Mouse (Mus musculus): ENCODE results near the gene Ooep.

DNA sequence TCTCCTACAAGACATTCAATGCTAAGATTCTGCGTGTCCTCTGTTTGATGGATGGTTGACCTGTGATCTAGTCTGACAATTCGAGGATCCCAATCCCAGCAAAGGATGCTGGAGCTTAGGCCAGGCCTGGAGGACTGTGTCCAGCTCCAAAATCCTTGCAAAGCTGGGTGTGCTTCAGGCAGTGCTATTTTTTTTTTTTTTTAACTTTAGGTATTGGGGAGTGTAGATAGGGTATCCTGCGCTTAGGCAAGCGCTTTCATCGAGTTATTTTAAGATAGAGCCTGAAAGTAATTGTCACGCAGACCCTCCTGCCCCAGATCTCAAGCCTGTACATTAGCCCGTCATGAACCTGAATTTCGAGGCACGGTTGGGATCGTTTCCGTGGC is 16.7 kb upstream of the Ooep start:
- TF ChIP-seq CTCF (IDR thresholded peaks at IDR 0.05 in 2 of 3, conservative IDR thresholded peaks at IDR 0.05 in 1 of 3; ENCODE audit: control insufficient read depth in 1 of 3, insufficient read depth in 1 of 3, low read depth in 2 of 3, low read length in 3 of 3, poor library complexity in 1 of 3, severe bottlenecking in 1 of 3) (no peak), MAFK (IDR thresholded peaks at IDR 0.05; ENCODE audit: borderline replicate concordance, low read depth, low read length) (no peak), USF1 (IDR thresholded peaks at IDR 0.05; ENCODE audit: low read depth, low read length) (no peak), POLR2A (IDR thresholded peaks at IDR 0.05; ENCODE audit: control insufficient read depth in 1 of 2, insufficient read depth in 1 of 2, low read depth in 1 of 2, low read length in 2 of 2, poor library complexity in 1 of 2) (no peak; a peak in 1 of 4 replicates), JUND (IDR thresholded peaks at IDR 0.05; ENCODE audit: low read depth, low read length) (no peak), GATA1 (IDR thresholded peaks at IDR 0.05; ENCODE audit: low read depth, low read length) (no peak), SIN3A (IDR thresholded peaks at IDR 0.05; ENCODE audit: low read length) (no peak), ZNF384 (IDR thresholded peaks at IDR 0.05; ENCODE audit: low read depth, low read length) (peak; percentile 74), EP300 (IDR thresholded peaks at IDR 0.05; ENCODE audit: low read depth in 1 of 2, low read length in 2 of 2) (no peak)
